Mouse (Mus musculus): ENCODE measurements around the gene Bcl2l15.

- TF ChIP-seq CTCF (IDR thresholded peaks at IDR 0.05; ENCODE audit: low read depth) (no peak), EP300 (optimal IDR thresholded peaks at IDR 0.05) (peak; percentile 91)
Observed at GRCm38 (mm10) chr3:103808891-103809798, 23.3 kb upstream of the Bcl2l15 start, which contains the start of the genes Dclre1b, Ap4b1 and Gm43064.

All from stomach, postnatal 0 days (tissue).